Mouse (Mus musculus): Measurements from ENCODE around the gene Ttc22. TPM values are rescaled to one million over a fixed set of nuclear protein-coding genes. Genes with fewer than 3 reads are reported as not detected.
A peak's percentile ranks its signal among the peaks of the same experiment; 100 is the strongest.

The Ttc22 gene
- 15.1 and 20.1 TPM in 2 replicates for polyA plus RNA-seq (2015; fragmentation: Nextera tagmentation; extraction: Ambion mirVana)

- ATAC-seq: peak; percentile 88
- H3K9ac ChIP-seq (ENCODE audit: low read depth, low read length): peak within 1 kb of the TSS; percentile 67
- peak within 1 kb of the TSS; percentile 62 for H3K4me2 ChIP-seq (ENCODE audit: low read depth, low read length)
- H3K4me1 ChIP-seq (ENCODE audit: control insufficient read depth, insufficient read depth, low read length): peaks cover 13% of the 10 kb centered on the region
- WGBS: 14% methylated on average over 16 of the region's 16 CpGs
- H3K36me3 ChIP-seq (ENCODE audit: control insufficient read depth, insufficient read depth, low read length): no peaks in the 10 kb centered on the region
- H3K27me3 ChIP-seq (replicated peaks; ENCODE audit: control insufficient read depth, insufficient read depth, low read length): peaks cover 17% of the 10 kb centered on the region; the same call in 1 of the 2 replicates
- H3K4me3 ChIP-seq (ENCODE audit: low read length): peak within 1 kb of the TSS; percentile 50
- peak within 1 kb of the TSS; percentile 94 for H3K27ac ChIP-seq (ENCODE audit: low read length)
- no peaks in the 10 kb centered on the region for H3K9me3 ChIP-seq (ENCODE audit: control insufficient read depth, low read length)
Measured at GRCm38 (mm10) chr4:106622030-106622493, at the start of gene Ttc22. Gene Ttc22, plus strand, starts transcription at chr4:106622432.

- Histone ChIP-seq H3K4me2 (ENCODE audit: low read depth, low read length) (no peak overlapping the region), H3K27ac (ENCODE audit: low read length) (no peak overlapping the region), H3K36me3 (ENCODE audit: control insufficient read depth, insufficient read depth, low read length) (peaks cover 33% of the 10 kb centered on the region), H3K9ac (ENCODE audit: low read depth, low read length) (no peak overlapping the region), H3K4me3 (ENCODE audit: low read length) (no peak overlapping the region), H3K4me1 (ENCODE audit: control insufficient read depth, insufficient read depth, low read length) (no peaks in the 10 kb centered on the region; the same call in 1 of the 2 replicates), H3K9me3 (ENCODE audit: control insufficient read depth, low read length) (no peaks in the 10 kb centered on the region), H3K27me3 (replicated peaks; ENCODE audit: control insufficient read depth, insufficient read depth, low read length) (no peaks in the 10 kb centered on the region)
- no peak for ATAC-seq
- WGBS: 74% methylated on average over 8 of the region's 8 CpGs
Measured at GRCm38 (mm10) chr4:106575022-106575421, 47.2 kb upstream of the Ttc22 start.

GRCm38 (mm10) chr4:106577511-106577910, 44.7 kb upstream of the Ttc22 start:
- no peak for ATAC-seq
- Histone ChIP-seq H3K27ac (ENCODE audit: low read length) (no peak overlapping the region), H3K36me3 (ENCODE audit: control insufficient read depth, insufficient read depth, low read length) (peaks cover 36% of the 10 kb centered on the region)

GRCm38 (mm10) chr4:106581176-106581864, 40.9 kb upstream of the Ttc22 start:
- 75% methylated on average over 14 of the region's 14 CpGs for WGBS
- Histone ChIP-seq H3K9ac (ENCODE audit: low read depth, low read length) (no peak overlapping the region), H3K27me3 (replicated peaks; ENCODE audit: control insufficient read depth, insufficient read depth, low read length) (no peaks in the 10 kb centered on the region), H3K4me2 (ENCODE audit: low read depth, low read length) (no peak overlapping the region), H3K27ac (ENCODE audit: low read length) (peak overlapping the region; percentile 84), H3K9me3 (ENCODE audit: control insufficient read depth, low read length) (no peaks in the 10 kb centered on the region), H3K36me3 (ENCODE audit: control insufficient read depth, insufficient read depth, low read length) (peaks cover 43% of the 10 kb centered on the region), H3K4me1 (ENCODE audit: control insufficient read depth, insufficient read depth, low read length) (peaks cover 17% of the 10 kb centered on the region), H3K4me3 (ENCODE audit: low read length) (no peak overlapping the region)
- no peak for ATAC-seq

More at GRCm38 (mm10) chr4:106577511-106577910, 44.7 kb upstream of the Ttc22 start:
- peaks cover 12% of the 10 kb centered on the region for H3K4me1 ChIP-seq (ENCODE audit: control insufficient read depth, insufficient read depth, low read length)
- no peaks in the 10 kb centered on the region for H3K27me3 ChIP-seq (replicated peaks; ENCODE audit: control insufficient read depth, insufficient read depth, low read length)
- no peak overlapping the region for H3K4me3 ChIP-seq (ENCODE audit: low read length)
- 88% methylated on average over 7 of the region's 7 CpGs for WGBS
- H3K9ac ChIP-seq (ENCODE audit: low read depth, low read length): no peak overlapping the region
- H3K4me2 ChIP-seq (ENCODE audit: low read depth, low read length): no peak overlapping the region
- H3K9me3 ChIP-seq (ENCODE audit: control insufficient read depth, low read length): no peaks in the 10 kb centered on the region

- H3K27me3 ChIP-seq (replicated peaks; ENCODE audit: control insufficient read depth, insufficient read depth, low read length): no peaks in the 10 kb centered on the region
- H3K4me2 ChIP-seq (ENCODE audit: low read depth, low read length): peak overlapping the region; percentile 19; the same call in 1 of the 2 replicates
- no peak overlapping the region for H3K4me3 ChIP-seq (ENCODE audit: low read length)
- peak overlapping the region; percentile 84 for H3K27ac ChIP-seq (ENCODE audit: low read length)
- no peak overlapping the region for H3K9ac ChIP-seq (ENCODE audit: low read depth, low read length)
- H3K36me3 ChIP-seq (ENCODE audit: control insufficient read depth, insufficient read depth, low read length): peaks cover 48% of the 10 kb centered on the region
- 79% methylated on average over 15 of the region's 15 CpGs for WGBS
- peaks cover 17% of the 10 kb centered on the region for H3K4me1 ChIP-seq (ENCODE audit: control insufficient read depth, insufficient read depth, low read length)
- H3K9me3 ChIP-seq (ENCODE audit: control insufficient read depth, low read length): no peaks in the 10 kb centered on the region
- no peak for ATAC-seq
Measured at GRCm38 (mm10) chr4:106581865-106582204, 40.4 kb upstream of the Ttc22 start.

- Histone ChIP-seq H3K4me2 (ENCODE audit: low read depth, low read length) (peak overlapping the region; percentile 25; the same call in 1 of the 2 replicates), H3K36me3 (ENCODE audit: control insufficient read depth, insufficient read depth, low read length) (peaks cover 51% of the 10 kb centered on the region), H3K9ac (ENCODE audit: low read depth, low read length) (no peak overlapping the region), H3K4me3 (ENCODE audit: low read length) (no peak overlapping the region), H3K27me3 (replicated peaks; ENCODE audit: control insufficient read depth, insufficient read depth, low read length) (no peaks in the 10 kb centered on the region), H3K9me3 (ENCODE audit: control insufficient read depth, low read length) (no peaks in the 10 kb centered on the region), H3K4me1 (ENCODE audit: control insufficient read depth, insufficient read depth, low read length) (peaks cover 17% of the 10 kb centered on the region), H3K27ac (ENCODE audit: low read length) (peak overlapping the region; percentile 84)
- WGBS: 52% methylated on average over 12 of the region's 12 CpGs
- ATAC-seq: peak; percentile 94
Measured at GRCm38 (mm10) chr4:106582428-106583153, 39.6 kb upstream of the Ttc22 start.

- Histone ChIP-seq H3K4me1 (ENCODE audit: control insufficient read depth, insufficient read depth, low read length) (peaks cover 17% of the 10 kb centered on the region), H3K27ac (ENCODE audit: low read length) (no peak overlapping the region), H3K4me3 (ENCODE audit: low read length) (no peak overlapping the region), H3K9ac (ENCODE audit: low read depth, low read length) (no peak overlapping the region), H3K9me3 (ENCODE audit: control insufficient read depth, low read length) (no peaks in the 10 kb centered on the region), H3K4me2 (ENCODE audit: low read depth, low read length) (no peak overlapping the region), H3K27me3 (replicated peaks; ENCODE audit: control insufficient read depth, insufficient read depth, low read length) (no peaks in the 10 kb centered on the region), H3K36me3 (ENCODE audit: control insufficient read depth, insufficient read depth, low read length) (peaks cover 42% of the 10 kb centered on the region)
- ATAC-seq: no peak
- WGBS: 80% methylated on average over 4 of the region's 4 CpGs
Measured at GRCm38 (mm10) chr4:106584665-106585064, 37.6 kb upstream of the Ttc22 start.

- no peak for ATAC-seq
- H3K4me1 ChIP-seq (ENCODE audit: control insufficient read depth, insufficient read depth, low read length): peaks cover 6% of the 10 kb centered on the region; the same call in 1 of the 2 replicates
- no peaks in the 10 kb centered on the region for H3K27me3 ChIP-seq (replicated peaks; ENCODE audit: control insufficient read depth, insufficient read depth, low read length)
- H3K9me3 ChIP-seq (ENCODE audit: control insufficient read depth, low read length): no peaks in the 10 kb centered on the region
- H3K4me3 ChIP-seq (ENCODE audit: low read length): no peak overlapping the region
- no peak overlapping the region for H3K27ac ChIP-seq (ENCODE audit: low read length)
- H3K36me3 ChIP-seq (ENCODE audit: control insufficient read depth, insufficient read depth, low read length): peaks cover 36% of the 10 kb centered on the region
- 91% methylated on average over 6 of the region's 6 CpGs for WGBS
- no peak overlapping the region for H3K9ac ChIP-seq (ENCODE audit: low read depth, low read length)
- H3K4me2 ChIP-seq (ENCODE audit: low read depth, low read length): no peak overlapping the region
Measured at GRCm38 (mm10) chr4:106587075-106587474, 35.2 kb upstream of the Ttc22 start.

- WGBS: 63% methylated on average over 9 of the region's 9 CpGs
- H3K4me3 ChIP-seq (ENCODE audit: low read length): no peak overlapping the region
- no peaks in the 10 kb centered on the region for H3K4me1 ChIP-seq (ENCODE audit: control insufficient read depth, insufficient read depth, low read length)
- no peak overlapping the region for H3K4me2 ChIP-seq (ENCODE audit: low read depth, low read length)
- no peak for ATAC-seq
- no peak overlapping the region for H3K9ac ChIP-seq (ENCODE audit: low read depth, low read length)
- no peaks in the 10 kb centered on the region for H3K27me3 ChIP-seq (replicated peaks; ENCODE audit: control insufficient read depth, insufficient read depth, low read length)
- H3K27ac ChIP-seq (ENCODE audit: low read length): no peak overlapping the region
- H3K9me3 ChIP-seq (ENCODE audit: control insufficient read depth, low read length): no peaks in the 10 kb centered on the region
- peaks cover 28% of the 10 kb centered on the region for H3K36me3 ChIP-seq (ENCODE audit: control insufficient read depth, insufficient read depth, low read length)
Measured at GRCm38 (mm10) chr4:106590142-106590541, 32.1 kb upstream of the Ttc22 start.

Measured in intestine, embryonic 16.5 days (tissue).